16 mouse cellular contexts compared by ENCODE assay signal in genomic region chr9:91040546-91040945, GRCm38 (mm10).
DNase-seq lines count a peak whose midpoint lies in the region; ATAC-seq lines count a peak whose summit lies in the region.
"Had no signal": no experiment of that assay in that cellular context is flagged by ENCODE, and none has a peak within 500 bp of the region (broad histone marks: within the 10 kb centered on the region; RNA-seq: fewer than 3 reads in every experiment).

No protein-coding gene starts in this region.

- no peak overlapping the region for H3K4me3 ChIP-seq in hindbrain, embryonic 11.5 days (ENCODE audit: low read depth, low read length)
- no peak overlapping the region for H3K4me3 ChIP-seq in hindbrain, embryonic 14.5 days (replicated peaks; ENCODE audit: low read length)
- H3K4me3 ChIP-seq in neural tube, embryonic 15.5 days (replicated peaks): no peak overlapping the region
- no peak overlapping the region for H3K4me3 ChIP-seq in forebrain, embryonic 14.5 days (ENCODE audit: low read depth, low read length)
- no peak overlapping the region for H3K4me3 ChIP-seq in intestine, embryonic 15.5 days (replicated peaks)
- H3K4me3 ChIP-seq: erythroblast, embryonic 14.5 days; liver, embryonic 15.5 days had no signal

- 26% methylated on average over 2 of the region's 2 CpGs for WGBS in hindbrain, embryonic 11.5 days
- WGBS in hindbrain, embryonic 14.5 days: 28% methylated on average over 2 of the region's 2 CpGs
- 39% methylated on average over 2 of the region's 2 CpGs for WGBS in neural tube, embryonic 15.5 days
- 9% methylated on average over 2 of the region's 2 CpGs for WGBS in forebrain, embryonic 14.5 days
- 50% methylated on average over 2 of the region's 2 CpGs for WGBS in intestine, embryonic 15.5 days

- H3K9me3 ChIP-seq in hindbrain, embryonic 11.5 days (ENCODE audit: control insufficient read depth, low read length): no peaks in the 10 kb centered on the region
- H3K9me3 ChIP-seq in hindbrain, embryonic 14.5 days (ENCODE audit: control insufficient read depth, low read length): no peaks in the 10 kb centered on the region
- no peaks in the 10 kb centered on the region for H3K9me3 ChIP-seq in neural tube, embryonic 15.5 days (replicated peaks)
- H3K9me3 ChIP-seq in forebrain, embryonic 14.5 days (replicated peaks; ENCODE audit: control insufficient read depth, low read length): no peaks in the 10 kb centered on the region
- H3K9me3 ChIP-seq in intestine, embryonic 15.5 days: no peaks in the 10 kb centered on the region
- H3K9me3 ChIP-seq: liver, embryonic 15.5 days had no signal

- no peak overlapping the region for H3K9ac ChIP-seq in hindbrain, embryonic 11.5 days (ENCODE audit: low read depth, low read length)
- H3K9ac ChIP-seq in hindbrain, embryonic 14.5 days: no peak overlapping the region
- H3K9ac ChIP-seq in neural tube, embryonic 15.5 days (replicated peaks): no peak overlapping the region
- H3K9ac ChIP-seq in forebrain, embryonic 14.5 days (ENCODE audit: low read length): no peak overlapping the region
- H3K9ac ChIP-seq in intestine, embryonic 15.5 days: no peak overlapping the region
- H3K9ac ChIP-seq: liver, embryonic 15.5 days had no signal

- no peaks in the 10 kb centered on the region for H3K27me3 ChIP-seq in hindbrain, embryonic 11.5 days (ENCODE audit: control insufficient read depth, insufficient read depth, low read length)
- no peaks in the 10 kb centered on the region for H3K27me3 ChIP-seq in hindbrain, embryonic 14.5 days (ENCODE audit: control insufficient read depth, insufficient read depth, low read length)
- H3K27me3 ChIP-seq in neural tube, embryonic 15.5 days (replicated peaks): no peaks in the 10 kb centered on the region
- H3K27me3 ChIP-seq in forebrain, embryonic 14.5 days (replicated peaks; ENCODE audit: control insufficient read depth, insufficient read depth, low read length): no peaks in the 10 kb centered on the region
- H3K27me3 ChIP-seq in intestine, embryonic 15.5 days (replicated peaks): no peaks in the 10 kb centered on the region
- H3K27me3 ChIP-seq: liver, embryonic 15.5 days had no signal

- H3K36me3 ChIP-seq in hindbrain, embryonic 11.5 days (ENCODE audit: control insufficient read depth, insufficient read depth, low read length): no peaks in the 10 kb centered on the region
- no peaks in the 10 kb centered on the region for H3K36me3 ChIP-seq in hindbrain, embryonic 14.5 days (replicated peaks; ENCODE audit: control insufficient read depth, insufficient read depth)
- no peaks in the 10 kb centered on the region for H3K36me3 ChIP-seq in neural tube, embryonic 15.5 days
- no peaks in the 10 kb centered on the region for H3K36me3 ChIP-seq in forebrain, embryonic 14.5 days (ENCODE audit: control insufficient read depth, insufficient read depth, low read length)
- no peaks in the 10 kb centered on the region for H3K36me3 ChIP-seq in intestine, embryonic 15.5 days
- H3K36me3 ChIP-seq: liver, embryonic 15.5 days had no signal

- peak; percentile 25 for DNase-seq in hindbrain, embryonic 11.5 days (ENCODE audit: low spot score)
- DNase-seq in hindbrain, embryonic 14.5 days (ENCODE audit: low spot score): no peak
- peak; percentile 19 for DNase-seq in neural tube, embryonic 10.5 days (ENCODE audit: extremely low spot score, low spot score)
- peak; percentile 20 for DNase-seq in forebrain, embryonic 14.5 days (ENCODE audit: low spot score)
- no peak for DNase-seq in heart, adult 11 months
- DNase-seq: adrenal gland, postnatal 14 days; cerebellum, adult 18-20 months; heart, postnatal 4 days; kidney, postnatal 14 days; thymus, postnatal 25 days had no signal

- no peak overlapping the region for H3K27ac ChIP-seq in hindbrain, embryonic 11.5 days (ENCODE audit: low read depth, low read length)
- H3K27ac ChIP-seq in hindbrain, embryonic 14.5 days: no peak overlapping the region
- H3K27ac ChIP-seq in neural tube, embryonic 15.5 days (replicated peaks): no peak overlapping the region
- no peak overlapping the region for H3K27ac ChIP-seq in forebrain, embryonic 14.5 days (ENCODE audit: low read depth, low read length)
- no peak overlapping the region for H3K27ac ChIP-seq in intestine, embryonic 15.5 days
- H3K27ac ChIP-seq: liver, embryonic 15.5 days had no signal

- ATAC-seq in hindbrain, embryonic 11.5 days (ENCODE audit: low FRiP score): peak; percentile 12; the same call in 1 of the 2 replicates
- no peak for ATAC-seq in hindbrain, embryonic 14.5 days (ENCODE audit: low FRiP score)
- no peak; the same call in 1 of the 2 replicates for ATAC-seq in neural tube, embryonic 15.5 days (ENCODE audit: low FRiP score)
- ATAC-seq in forebrain, embryonic 14.5 days: no peak
- ATAC-seq in intestine, embryonic 15.5 days: no peak
- ATAC-seq: inflammation-experienced regulatory T-cells, adult 6 months; lung, postnatal 0 days had no signal

- no peaks in the 10 kb centered on the region for H3K4me1 ChIP-seq in hindbrain, embryonic 11.5 days (replicated peaks; ENCODE audit: control insufficient read depth, insufficient read depth, low read length)
- H3K4me1 ChIP-seq in hindbrain, embryonic 14.5 days (replicated peaks; ENCODE audit: control insufficient read depth, insufficient read depth, low read length): no peaks in the 10 kb centered on the region
- no peaks in the 10 kb centered on the region for H3K4me1 ChIP-seq in neural tube, embryonic 15.5 days
- no peaks in the 10 kb centered on the region for H3K4me1 ChIP-seq in forebrain, embryonic 14.5 days (ENCODE audit: control insufficient read depth, insufficient read depth, low read length)
- H3K4me1 ChIP-seq in intestine, embryonic 15.5 days (replicated peaks): no peaks in the 10 kb centered on the region
- H3K4me1 ChIP-seq: liver, embryonic 15.5 days had no signal

- no peak overlapping the region for H3K4me2 ChIP-seq in hindbrain, embryonic 11.5 days (replicated peaks; ENCODE audit: low read depth, low read length)
- no peak overlapping the region for H3K4me2 ChIP-seq in hindbrain, embryonic 14.5 days (replicated peaks)
- no peak overlapping the region for H3K4me2 ChIP-seq in neural tube, embryonic 15.5 days
- no peak overlapping the region for H3K4me2 ChIP-seq in forebrain, embryonic 14.5 days (ENCODE audit: low read length)
- no peak overlapping the region for H3K4me2 ChIP-seq in intestine, embryonic 15.5 days (replicated peaks)
- H3K4me2 ChIP-seq: liver, embryonic 15.5 days had no signal

Comparison
In these comparisons a context has a peak if more than half of its experiments do, and no peak if none do; other contexts are left out.
1. DNase-seq: peak in hindbrain, embryonic 11.5 days (single experiment), neural tube, embryonic 10.5 days (single experiment) and forebrain, embryonic 14.5 days (single experiment); none in hindbrain, embryonic 14.5 days (single experiment) and heart, adult 11 months (single experiment).